Mouse (Mus musculus) olfactory bulb, adult 2 months (tissue): Measurements from ENCODE around the gene Grasp. TPM values are rescaled to one million over a fixed set of nuclear protein-coding genes. Genes with fewer than 3 reads are reported as not detected.

Experiments used
- H3K27ac ChIP-seq: fragments of 200-500 bp; 2 replicates; pipeline ENCODE4 v1.5.1; 2012; ENCODE audit warnings: low read depth, low read length; ENCODE audit not compliant: insufficient read depth
- H3K4me1 ChIP-seq: fragments of 200-500 bp; 2 replicates; pipeline ENCODE4 v1.6.1; 2012; ENCODE audit warnings: low read length; ENCODE audit not compliant: control insufficient read depth, insufficient read depth
- H3K4me3 ChIP-seq: fragments of 200-500 bp; 2 replicates; pipeline ENCODE4 v1.5.1; 2012; ENCODE audit warnings: mild to moderate bottlenecking, low read depth, low read length, moderate library complexity; ENCODE audit not compliant: insufficient read depth
- CTCF ChIP-seq: fragments of 200-500 bp; IDR thresholded peaks from 2 replicates; pipeline ENCODE4 v1.5.1; 2012; ENCODE audit warnings: low read depth, mild to moderate bottlenecking, low read length, moderate library complexity; ENCODE audit not compliant: insufficient read depth
- POLR2A ChIP-seq: fragments of 200-500 bp; IDR thresholded peaks from 2 replicates; pipeline ENCODE4 v1.6.1; 2012; ENCODE audit warnings: mild to moderate bottlenecking, low read depth, low read length, moderate library complexity; ENCODE audit not compliant: insufficient read depth
- WGBS: fragments of 180-500 bp; shearing (Covaris S2); methylation state at CpG from one replicate; pipeline ENCODE4 v1.1.7; 2018; 5-methylcytosine and 5-hydroxymethylcytosine counted together
- polyA plus RNA-seq: library from polyadenylated mRNA; stranded (reverse); fragments of >200 nt; gene quantifications from 2 replicates; pipeline ENCODE4 v1.2.4, GENCODE M21; 2012; ENCODE audit warnings: low replicate concordance; ENCODE audit not compliant: missing spikeins, insufficient read depth, insufficient read length

The Grasp gene
- polyA plus RNA-seq, 1 experiment, result not detected

- WGBS, result 76% methylated on average over 3 of the region's 3 CpGs
- H3K4me3 ChIP-seq, result no peak overlapping the region
- no peak for TF ChIP-seq CTCF
- no peak for TF ChIP-seq POLR2A
- H3K4me1 ChIP-seq, result peaks cover 62% of the 10 kb centered on the region
- H3K27ac ChIP-seq, result peak overlapping the region; percentile 29
These were observed 9.2 kb downstream of the Grasp start for GRCm38 (mm10) chr15:101233183-101233582.

- peaks cover 62% of the 10 kb centered on the region for H3K4me1 ChIP-seq
- no peak overlapping the region for H3K27ac ChIP-seq
- H3K4me3 ChIP-seq, result no peak overlapping the region
- TF ChIP-seq POLR2A (no peak), CTCF (no peak)
- 54% methylated on average over 11 of the region's 11 CpGs for WGBS
These were observed 9.8 kb downstream of the Grasp start for GRCm38 (mm10) chr15:101233641-101234275.

GRCm38 (mm10) chr15:101234611-101235341, 10.8 kb downstream of the Grasp start:
- WGBS, result 41% methylated on average over 10 of the region's 10 CpGs
- peak overlapping the region; percentile 61 for H3K27ac ChIP-seq
- TF ChIP-seq POLR2A (no peak), CTCF (no peak)
- H3K4me1 ChIP-seq, result peaks cover 60% of the 10 kb centered on the region
- no peak overlapping the region for H3K4me3 ChIP-seq

- H3K4me1 ChIP-seq, result peaks cover 62% of the 10 kb centered on the region
- TF ChIP-seq POLR2A (no peak), CTCF (no peak)
These were observed 11.3 kb downstream of the Grasp start for GRCm38 (mm10) chr15:101235342-101235698.

GRCm38 (mm10) chr15:101235728-101236327, 11.8 kb downstream of the Grasp start:
- no peak for TF ChIP-seq CTCF
- no peak for TF ChIP-seq POLR2A
- Histone ChIP-seq H3K4me3 (no peak overlapping the region), H3K27ac (peak overlapping the region; percentile 72), H3K4me1 (peaks cover 58% of the 10 kb centered on the region)
- 21% methylated on average over 12 of the region's 12 CpGs for WGBS

More at GRCm38 (mm10) chr15:101235342-101235698, 11.3 kb downstream of the Grasp start:
- Histone ChIP-seq H3K27ac (peak overlapping the region; percentile 61), H3K4me3 (no peak overlapping the region)
- 26% methylated on average over 5 of the region's 5 CpGs for WGBS

- H3K4me1 ChIP-seq, result peaks cover 61% of the 10 kb centered on the region
- no peak overlapping the region for H3K4me3 ChIP-seq
- peak; percentile 72; the same call in 1 of the 2 replicates for TF ChIP-seq CTCF
- no peak for TF ChIP-seq POLR2A
- H3K27ac ChIP-seq, result peak overlapping the region; percentile 60
- 14% methylated on average over 3 of the region's 3 CpGs for WGBS
These were observed 12.9 kb downstream of the Grasp start for GRCm38 (mm10) chr15:101236878-101237277.

GRCm38 (mm10) chr15:101238885-101239511, 15.0 kb downstream of the Grasp start:
- TF ChIP-seq CTCF (peak; percentile 56; the same call in 1 of the 2 replicates), POLR2A (no peak)
- peaks cover 48% of the 10 kb centered on the region for H3K4me1 ChIP-seq
- WGBS, result 5% methylated on average over 28 of the region's 28 CpGs
- no peak overlapping the region for H3K4me3 ChIP-seq
- peak overlapping the region; percentile 95 for H3K27ac ChIP-seq

GRCm38 (mm10) chr15:101239821-101240220, 15.8 kb downstream of the Grasp start:
- H3K27ac ChIP-seq, result peak overlapping the region; percentile 77
- H3K4me3 ChIP-seq, result no peak overlapping the region
- H3K4me1 ChIP-seq, result peaks cover 44% of the 10 kb centered on the region
- TF ChIP-seq POLR2A (no peak), CTCF (no peak)
- WGBS, result 58% methylated on average over 8 of the region's 8 CpGs
